Mouse (Mus musculus): ENCODE results near the gene Olfr44. TPM values are rescaled to one million over a fixed set of nuclear protein-coding genes. Genes with fewer than 3 reads are reported as not detected.

Gene Olfr44
- polyA plus RNA-seq, 1 experiment from 2014 or later, result not detected

Other genes with a start within 250 kb of the Olfr44 start
- not detected in 2 replicates for gene Olfr1537, start 244.0 kb downstream of the Olfr44 start, polyA plus RNA-seq (2015; fragmentation: Nextera tagmentation; extraction: Ambion mirVana)
- gene Olfr945, start 217.2 kb downstream of the Olfr44 start, polyA plus RNA-seq (2015; fragmentation: Nextera tagmentation; extraction: Ambion mirVana), result not detected in 2 replicates
- gene Olfr948, start 167.9 kb downstream of the Olfr44 start, polyA plus RNA-seq (2015; fragmentation: Nextera tagmentation; extraction: Ambion mirVana), result not detected in 2 replicates
- gene Olfr951, start 106.6 kb downstream of the Olfr44 start, polyA plus RNA-seq (2015; fragmentation: Nextera tagmentation; extraction: Ambion mirVana), result not detected in 2 replicates
- not detected in 2 replicates for gene Olfr952, start 66.8 kb downstream of the Olfr44 start, polyA plus RNA-seq (2015; fragmentation: Nextera tagmentation; extraction: Ambion mirVana)
- gene Olfr954, start 37.3 kb downstream of the Olfr44 start, polyA plus RNA-seq (2015; fragmentation: Nextera tagmentation; extraction: Ambion mirVana), result not detected in 2 replicates
- not detected in 2 replicates for gene Olfr955, start 22.1 kb downstream of the Olfr44 start, polyA plus RNA-seq (2015; fragmentation: Nextera tagmentation; extraction: Ambion mirVana)
- gene Olfr957, start 21.8 kb upstream of the Olfr44 start, polyA plus RNA-seq (2015; fragmentation: Nextera tagmentation; extraction: Ambion mirVana), result not detected in 2 replicates
- not detected in 2 replicates for gene Olfr958, start 60.1 kb upstream of the Olfr44 start, polyA plus RNA-seq (2015; fragmentation: Nextera tagmentation; extraction: Ambion mirVana)
- not detected in 2 replicates for gene Olfr959, start 81.6 kb upstream of the Olfr44 start, polyA plus RNA-seq (2015; fragmentation: Nextera tagmentation; extraction: Ambion mirVana)
- 36.8 and 73.0 TPM in 2 replicates for gene AW551984, start 110.4 kb upstream of the Olfr44 start, polyA plus RNA-seq (2015; fragmentation: Nextera tagmentation; extraction: Ambion mirVana)
- not detected in 2 replicates for gene Olfr148, start 116.7 kb upstream of the Olfr44 start, polyA plus RNA-seq (2015; fragmentation: Nextera tagmentation; extraction: Ambion mirVana)
- not detected in 2 replicates for gene Olfr960, start 127.4 kb upstream of the Olfr44 start, polyA plus RNA-seq (2015; fragmentation: Nextera tagmentation; extraction: Ambion mirVana)
- not detected in 2 replicates for gene Olfr961, start 151.1 kb upstream of the Olfr44 start, polyA plus RNA-seq (2015; fragmentation: Nextera tagmentation; extraction: Ambion mirVana)
- not detected in 2 replicates for gene Olfr963, start 173.2 kb upstream of the Olfr44 start, polyA plus RNA-seq (2015; fragmentation: Nextera tagmentation; extraction: Ambion mirVana)
- not detected in 2 replicates for gene Olfr149, start 213.1 kb upstream of the Olfr44 start, polyA plus RNA-seq (2015; fragmentation: Nextera tagmentation; extraction: Ambion mirVana)
- gene Olfr965, start 217.4 kb upstream of the Olfr44 start, polyA plus RNA-seq (2015; fragmentation: Nextera tagmentation; extraction: Ambion mirVana), result not detected in 2 replicates
- gene Olfr150, start 237.0 kb upstream of the Olfr44 start, polyA plus RNA-seq (2015; fragmentation: Nextera tagmentation; extraction: Ambion mirVana), result not detected in 2 replicates